Mouse (Mus musculus) myocyte (in vitro differentiated cells): Measurements from ENCODE around the gene Olfr6.

Experiments
- MAX ChIP-seq: IDR thresholded peaks from one replicate; pipeline ENCODE4 v1.6.1; 2011; ENCODE audit warnings: low read depth, mild to moderate bottlenecking, control low read depth
- MYOD1 ChIP-seq, 3 experiments: IDR thresholded peaks; one replicate each; pipeline ENCODE4 v1.6.1; 2011; ENCODE audit warnings: control low read depth in 2 of 3, low read depth in 2 of 3, mild to moderate bottlenecking in 2 of 3, moderate library complexity in 1 of 3; ENCODE audit not compliant: insufficient read length in 2 of 3, control insufficient read depth in 1 of 3
- POLR2A ChIP-seq: IDR thresholded peaks from one replicate; pipeline ENCODE4 v1.6.1; 2011; ENCODE audit warnings: low read depth, mild to moderate bottlenecking, control low read depth, moderate library complexity; ENCODE audit not compliant: insufficient read length
- REST ChIP-seq: IDR thresholded peaks from one replicate; pipeline ENCODE4 v1.6.1; 2011; ENCODE audit warnings: mild to moderate bottlenecking, control low read depth, moderate library complexity; ENCODE audit not compliant: insufficient read depth, insufficient read length
- TCF12 ChIP-seq: IDR thresholded peaks from one replicate; pipeline ENCODE4 v1.6.1; 2011; ENCODE audit warnings: mild to moderate bottlenecking, control low read depth; ENCODE audit not compliant: poor library complexity, insufficient read depth, severe bottlenecking
- USF1 ChIP-seq: IDR thresholded peaks from one replicate; pipeline ENCODE4 v1.6.1; 2011; ENCODE audit warnings: low read depth, mild to moderate bottlenecking, control low read depth, moderate library complexity

DNA sequence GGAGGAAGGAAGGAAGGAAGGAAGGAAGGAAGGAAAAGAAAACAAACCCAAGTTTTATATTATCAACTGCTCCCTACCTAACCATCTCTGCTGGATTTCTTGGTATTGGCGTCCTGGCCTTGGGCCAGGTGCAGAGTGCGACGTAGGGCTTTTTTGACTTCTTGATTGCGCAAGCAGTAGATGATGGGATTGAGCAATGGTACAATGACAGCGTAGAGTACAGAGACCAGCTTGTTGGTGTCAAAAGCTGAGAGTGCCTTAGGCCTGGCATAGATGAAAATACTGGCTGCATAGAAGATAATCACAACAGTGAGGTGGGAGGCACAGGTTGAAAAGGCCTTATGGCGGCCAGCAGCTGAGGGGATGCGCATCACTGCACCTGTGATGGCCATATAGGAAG lies 37.1 kb upstream of the Olfr6 start:
- no peak for TF ChIP-seq POLR2A
- no peak for TF ChIP-seq USF1
- TF ChIP-seq MAX, result no peak
- TF ChIP-seq TCF12, result no peak
- no peak for TF ChIP-seq MYOD1 (IDR thresholded peaks at IDR 0.05; ENCODE audit: control insufficient read depth in 1 of 3, insufficient read length in 2 of 3, low read depth in 2 of 3)
- TF ChIP-seq REST, result no peak
